Comparison of ENCODE assay signal across 8 mouse cellular contexts in the genomic region with DNA sequence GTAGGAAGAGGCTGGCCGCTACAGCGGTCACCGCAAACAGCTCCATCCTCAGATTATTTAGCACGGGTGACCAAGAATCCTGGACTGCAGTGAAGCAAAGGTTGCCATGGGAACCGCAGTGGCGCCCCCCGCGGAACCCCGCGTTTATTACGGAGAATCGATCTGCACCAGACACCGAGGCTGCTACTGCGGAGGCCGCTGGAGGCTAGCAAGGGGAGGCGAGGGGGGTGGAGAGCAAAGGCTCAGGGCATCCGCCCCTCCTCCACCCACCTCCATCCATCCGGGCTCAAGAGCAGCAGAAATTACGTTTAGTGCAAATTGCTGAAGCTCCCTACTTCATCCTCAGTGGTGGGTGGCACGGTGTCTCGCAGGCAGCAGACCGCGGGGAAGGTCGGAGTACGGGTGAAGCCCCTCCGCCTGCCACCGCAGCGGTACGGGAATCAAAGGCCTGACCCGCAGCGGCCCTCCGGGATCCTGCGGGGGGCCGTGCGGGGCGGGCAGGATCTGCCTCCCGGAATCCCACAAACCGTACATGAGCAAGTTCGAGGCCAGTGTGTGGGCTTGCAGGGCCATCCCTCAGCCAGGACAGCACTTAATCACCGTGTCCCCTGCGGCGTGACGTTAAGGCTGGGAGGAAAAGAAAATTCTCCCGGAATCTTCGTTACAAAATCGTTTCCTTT.
A peak's percentile ranks its signal among the peaks of the same experiment; 100 is the strongest.
DNase-seq lines count a peak whose midpoint lies in the region; ATAC-seq and TF ChIP-seq lines count a peak whose summit lies in the region.

No protein-coding gene starts in this region.

- ATAC-seq in CD4-positive, CD25-positive, alpha-beta regulatory T cell, adult 4 months = peak; percentile 76
- peak; percentile 66; the same call in 1 of the 2 replicates for ATAC-seq in embryonic facial prominence, embryonic 11.5 days (replicated peaks; ENCODE audit: insufficient number of reproducible peaks, low FRiP score, low TSS enrichment, low read depth)
- ATAC-seq in lung, embryonic 14.5 days (ENCODE audit: insufficient read depth) = peak; percentile 72; the same call in 1 of the 2 replicates
- ATAC-seq in neural tube, embryonic 14.5 days (ENCODE audit: low read depth) = peak; percentile 86
- ATAC-seq in erythroblast, adult 5-6 weeks (replicated peaks; ENCODE audit: low FRiP score, poor library complexity, severe bottlenecking) = no peak

- intact Hi-C loops in heart, postnatal 10 days (cut with DNase I) = no loop called here

- under 1% methylated on average over 46 of the region's 46 CpGs for WGBS in embryonic facial prominence, embryonic 11.5 days
- under 1% methylated on average over 46 of the region's 46 CpGs for WGBS in lung, embryonic 14.5 days
- under 1% methylated on average over 46 of the region's 46 CpGs for WGBS in neural tube, embryonic 14.5 days

- peaks cover 19% of the 10 kb centered on the region for H3K27me3 ChIP-seq in embryonic facial prominence, embryonic 11.5 days (ENCODE audit: control insufficient read depth, insufficient read depth, low read length)
- H3K27me3 ChIP-seq in lung, embryonic 14.5 days (ENCODE audit: insufficient read depth, low read length) = peaks cover 62% of the 10 kb centered on the region
- H3K27me3 ChIP-seq in neural tube, embryonic 14.5 days (ENCODE audit: control insufficient read depth, insufficient read depth, low read length) = no peaks in the 10 kb centered on the region

- H3K9ac ChIP-seq in embryonic facial prominence, embryonic 11.5 days (replicated peaks; ENCODE audit: low read length) = peak overlapping the region; percentile 29
- 0 out of 2 replicates have a peak overlapping the region, but pooled peaks have one; percentile 16 for H3K9ac ChIP-seq in lung, embryonic 14.5 days
- H3K9ac ChIP-seq in neural tube, embryonic 14.5 days (replicated peaks; ENCODE audit: low read depth, low read length) = peak overlapping the region; percentile 63

- TF ChIP-seq CTCF in lung, embryonic 14.5 days (IDR thresholded peaks at IDR 0.05; ENCODE audit: low read depth) = 0 out of 2 replicates have a peak, but pooled peaks have one; percentile 16

- no peaks in the 10 kb centered on the region for H3K9me3 ChIP-seq in embryonic facial prominence, embryonic 11.5 days (replicated peaks; ENCODE audit: control insufficient read depth, low read length)
- H3K9me3 ChIP-seq in lung, embryonic 14.5 days (ENCODE audit: low read depth, low read length) = no peaks in the 10 kb centered on the region
- no peaks in the 10 kb centered on the region for H3K9me3 ChIP-seq in neural tube, embryonic 14.5 days (ENCODE audit: control insufficient read depth, low read length)

- peak; percentile 5 for DNase-seq in adrenal gland, adult 8-10 months
- peak; percentile 73 for DNase-seq in embryonic facial prominence, embryonic 11.5 days (ENCODE audit: low spot score)
- peak; percentile 33 to 38 for DNase-seq in heart, postnatal 10 days
- DNase-seq in layer of hippocampus, adult 9-10 months (ENCODE audit: low spot score) = peak; percentile 56
- peak; percentile 53 for DNase-seq in lung, embryonic 14.5 days

- H3K4me2 ChIP-seq in embryonic facial prominence, embryonic 11.5 days (ENCODE audit: low read depth, low read length) = peak overlapping the region; percentile 86
- H3K4me2 ChIP-seq in lung, embryonic 14.5 days = peak overlapping the region; percentile 71
- peak overlapping the region; percentile 62 for H3K4me2 ChIP-seq in neural tube, embryonic 14.5 days (ENCODE audit: low read depth, low read length)

- no peaks in the 10 kb centered on the region; the same call in 1 of the 2 replicates for H3K4me1 ChIP-seq in embryonic facial prominence, embryonic 11.5 days (ENCODE audit: control insufficient read depth, insufficient read depth, low read length)
- H3K4me1 ChIP-seq in lung, embryonic 14.5 days (ENCODE audit: insufficient read depth) = peaks cover 10% of the 10 kb centered on the region
- peaks cover 19% of the 10 kb centered on the region for H3K4me1 ChIP-seq in neural tube, embryonic 14.5 days (ENCODE audit: control insufficient read depth, insufficient read depth, low read length)

- no peak overlapping the region for H3K27ac ChIP-seq in embryonic facial prominence, embryonic 11.5 days (replicated peaks; ENCODE audit: low read depth, low read length)
- H3K27ac ChIP-seq in lung, embryonic 14.5 days (ENCODE audit: low read depth) = no peak overlapping the region
- H3K27ac ChIP-seq in neural tube, embryonic 14.5 days (ENCODE audit: low read depth, low read length) = peak overlapping the region; percentile 88

- peak overlapping the region; percentile 36 for H3K4me3 ChIP-seq in embryonic facial prominence, embryonic 11.5 days (ENCODE audit: low read depth, low read length)
- peak overlapping the region; percentile 38 for H3K4me3 ChIP-seq in lung, embryonic 14.5 days (ENCODE audit: low read depth, low read length)
- peak overlapping the region; percentile 38 for H3K4me3 ChIP-seq in neural tube, embryonic 14.5 days (ENCODE audit: low read depth, low read length)

- H3K36me3 ChIP-seq in embryonic facial prominence, embryonic 11.5 days (replicated peaks; ENCODE audit: control insufficient read depth, insufficient read depth, low read depth, low read length) = no peaks in the 10 kb centered on the region
- H3K36me3 ChIP-seq in lung, embryonic 14.5 days (ENCODE audit: insufficient read depth) = no peaks in the 10 kb centered on the region
- H3K36me3 ChIP-seq in neural tube, embryonic 14.5 days (ENCODE audit: control insufficient read depth, insufficient read depth, low read length) = no peaks in the 10 kb centered on the region

Comparison
In these comparisons a context has a peak if more than half of its experiments do, and no peak if none do; other contexts are left out.
1. DNase-seq: peak in every context shown above with its lines; median percentile 73 in embryonic facial prominence, embryonic 11.5 days; 56 in layer of hippocampus, adult 9-10 months; 53 in lung, embryonic 14.5 days; 36 in heart, postnatal 10 days; 5 in adrenal gland, adult 8-10 months.